Mouse (Mus musculus) CH12.LX (cell line): ENCODE data around the gene Atp1a3.

Source experiments
- CTCF ChIP-seq, 2 experiments: IDR thresholded peaks in 1 of 2; conservative IDR thresholded peaks in 1 of 2; 2 replicates each; pipeline ENCODE4 v1.5.1; 2011 to 2012; ENCODE audit warnings: low read depth in 2 of 2, low read length in 2 of 2, improper control_type of control experiment in 1 of 2, inconsistent platforms in 1 of 2, mild to moderate bottlenecking in 1 of 2, moderate library complexity in 1 of 2
- HCFC1 ChIP-seq: IDR thresholded peaks from 2 replicates; pipeline ENCODE4 v1.6.1; 2012; ENCODE audit warnings: low read depth, mild to moderate bottlenecking, inconsistent platforms, low read length, improper control_type of control experiment
- POLR2A ChIP-seq: IDR thresholded peaks from 2 replicates; pipeline ENCODE4 v1.6.1; 2011; ENCODE audit warnings: low read depth, mild to moderate bottlenecking, improper control_type of control experiment, low read length
- TCF12 ChIP-seq: IDR thresholded peaks from 2 replicates; pipeline ENCODE4 v1.6.1; 2014; ENCODE audit warnings: low read depth, mild to moderate bottlenecking, inconsistent platforms, low read length, improper control_type of control experiment

GRCm38 (mm10) chr7:25010090-25010913 is 4.5 kb upstream of the Atp1a3 start:
- no peak for TF ChIP-seq POLR2A
- TF ChIP-seq CTCF (conservative IDR thresholded peaks at IDR 0.05 in 1 of 2, IDR thresholded peaks at IDR 0.05 in 1 of 2; ENCODE audit: low read depth in 2 of 2, low read length in 2 of 2) = no peak
- no peak for TF ChIP-seq HCFC1
- no peak for TF ChIP-seq TCF12
